Mouse (Mus musculus) cerebral cortex, adult 2 months (tissue): ENCODE measurements around the gene Thsd4.

Source experiments
- WGBS: fragments of 180-500 bp; shearing (Covaris S2); methylation state at CpG from one replicate; pipeline ENCODE4 v1.1.7; 2018; 5-methylcytosine and 5-hydroxymethylcytosine counted together

Gene Thsd4

DNA sequence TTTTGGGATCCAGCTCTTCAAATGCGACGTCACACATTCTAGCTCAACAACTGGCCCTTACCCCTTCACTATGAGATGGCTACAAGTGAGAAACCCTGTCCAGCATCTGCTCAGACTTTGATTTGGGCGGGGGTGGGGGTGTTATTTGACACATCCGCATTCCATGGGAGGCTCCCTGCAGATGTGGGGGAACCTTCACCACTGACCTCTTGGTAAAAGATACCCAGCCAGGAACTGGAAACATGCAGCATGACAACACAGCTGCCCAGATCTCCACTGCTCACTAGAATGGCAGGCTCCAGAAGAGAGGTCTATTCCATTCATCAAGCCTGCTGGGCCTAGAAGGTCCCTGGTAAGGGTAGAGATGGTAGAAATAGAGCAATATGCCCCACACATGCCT is 213.7 kb downstream of the Thsd4 start:
- WGBS = 83% methylated on average over 4 of the region's 4 CpGs

DNA sequence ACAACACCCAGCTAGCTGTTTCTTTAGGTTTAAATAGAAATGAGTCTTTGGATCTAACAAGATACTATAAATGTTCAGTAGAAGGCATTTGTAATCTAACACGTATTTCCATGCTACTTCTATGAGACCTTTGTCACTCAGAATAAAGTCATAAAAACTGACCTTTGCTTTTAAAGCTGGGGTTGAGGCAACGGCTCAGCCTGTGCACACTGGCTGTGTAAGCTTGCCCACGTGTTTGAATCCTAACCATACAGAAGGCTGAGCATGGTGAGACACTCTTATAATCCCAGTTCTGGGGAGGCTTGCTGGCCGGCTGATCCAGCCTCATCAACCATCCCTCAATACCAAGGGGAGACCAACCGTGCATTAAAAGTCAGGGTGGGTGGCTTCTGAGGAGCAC is 214.4 kb downstream of the Thsd4 start:
- WGBS = 94% methylated on average over 5 of the region's 5 CpGs

- 78% methylated on average over 4 of the region's 4 CpGs for WGBS
Measured at GRCm38 (mm10) chr9:60306241-60306640, 215.6 kb downstream of the Thsd4 start.

DNA sequence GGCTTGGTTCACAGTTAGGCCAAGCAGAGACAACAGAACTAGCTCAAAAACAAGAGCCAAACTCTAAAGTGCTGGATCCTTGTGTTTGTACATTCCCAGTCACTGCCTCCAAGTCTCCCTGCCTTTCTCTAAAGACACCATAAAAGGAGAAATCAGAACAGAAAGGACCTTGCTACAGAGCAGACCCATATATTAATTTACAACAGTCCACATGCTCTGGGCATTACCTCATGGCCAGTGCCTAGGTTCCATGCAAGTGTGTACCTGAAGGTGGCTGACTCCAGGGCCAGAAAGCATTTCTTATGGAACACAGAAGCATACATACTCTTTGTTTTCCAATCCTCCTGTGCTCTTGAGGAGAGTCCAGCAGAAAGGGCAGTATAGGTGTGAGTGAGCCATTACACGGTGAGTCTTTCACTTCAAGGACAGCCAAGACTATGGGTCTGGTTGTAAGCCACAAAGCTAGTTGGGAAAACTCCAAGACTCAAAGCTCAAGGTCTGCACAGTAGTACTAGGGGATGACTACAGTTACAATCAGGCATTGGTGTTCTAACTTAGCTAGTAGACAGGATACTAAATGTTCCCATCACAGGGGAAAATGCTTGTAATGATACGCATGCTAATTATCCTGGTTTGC is 216.5 kb downstream of the Thsd4 start:
- 98% methylated on average over 2 of the region's 2 CpGs for WGBS

- WGBS = 65% methylated on average over 2 of the region's 2 CpGs
Measured at GRCm38 (mm10) chr9:60296276-60296675, 225.6 kb downstream of the Thsd4 start.

DNA sequence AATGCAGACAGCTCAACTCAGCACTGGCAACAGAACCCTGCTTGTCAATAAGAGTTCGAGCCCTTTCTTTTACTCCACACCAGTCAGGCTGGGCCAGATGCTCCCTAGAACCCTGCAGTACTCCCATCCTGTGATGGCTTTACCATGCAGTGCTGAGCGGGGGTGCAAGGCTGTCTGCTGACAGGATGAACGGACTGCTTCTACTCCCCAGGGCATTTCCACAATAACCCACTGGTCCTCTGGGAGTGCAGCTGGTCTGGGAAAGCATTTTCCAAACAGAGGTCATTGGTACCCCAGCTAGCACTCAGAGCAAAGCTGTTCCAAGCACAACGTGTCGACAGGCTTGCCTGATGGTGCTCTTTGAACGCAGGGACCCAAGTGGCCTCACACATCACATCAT is 226.6 kb downstream of the Thsd4 start:
- WGBS = 70% methylated on average over 6 of the region's 6 CpGs

- WGBS = 74% methylated on average over 6 of the region's 6 CpGs
Measured at GRCm38 (mm10) chr9:60293129-60293528, 228.7 kb downstream of the Thsd4 start.

DNA sequence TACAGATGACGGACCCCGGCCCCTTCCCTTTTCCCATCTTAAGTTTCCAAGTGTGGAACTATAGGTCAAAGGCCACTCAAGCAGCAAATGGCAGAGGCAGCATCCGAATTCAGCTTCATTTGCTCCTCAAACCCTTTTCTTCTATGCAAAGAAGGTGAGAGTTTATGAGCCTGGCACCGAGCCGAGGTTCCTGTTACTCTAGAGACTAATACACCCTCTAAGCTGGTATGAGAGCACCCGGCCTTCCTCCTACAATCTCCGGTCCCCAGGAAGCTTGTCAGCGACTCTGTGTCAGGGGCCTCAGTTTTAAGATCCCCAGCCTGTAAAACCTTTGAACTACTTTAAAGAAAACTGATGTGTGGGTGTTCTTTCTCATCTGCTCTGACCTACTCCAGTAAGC is 231.1 kb downstream of the Thsd4 start:
- 84% methylated on average over 8 of the region's 8 CpGs for WGBS

DNA sequence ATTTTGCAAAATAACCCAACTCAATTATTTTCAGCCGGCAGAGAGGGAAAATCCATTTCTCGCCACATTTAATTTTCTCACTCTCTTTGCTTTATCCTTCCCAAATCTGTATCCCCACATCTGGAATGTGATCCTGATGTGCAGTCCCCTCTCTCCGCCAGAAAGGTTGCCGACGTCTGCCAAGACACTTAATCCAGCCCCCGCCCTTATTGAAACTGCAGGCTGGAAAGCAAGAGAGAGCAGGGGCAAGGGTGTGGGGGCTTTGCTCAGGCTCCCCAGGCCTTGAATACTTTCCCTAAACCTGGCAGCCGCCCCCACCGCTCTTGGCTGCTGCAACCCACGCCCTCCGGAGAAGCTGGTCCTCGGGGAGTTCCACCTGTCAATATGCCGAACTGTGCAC is 233.1 kb downstream of the Thsd4 start:
- 72% methylated on average over 12 of the region's 12 CpGs for WGBS

GRCm38 (mm10) chr9:60286390-60286789 is 235.5 kb downstream of the Thsd4 start:
- WGBS = 95% methylated on average over 3 of the region's 3 CpGs

DNA sequence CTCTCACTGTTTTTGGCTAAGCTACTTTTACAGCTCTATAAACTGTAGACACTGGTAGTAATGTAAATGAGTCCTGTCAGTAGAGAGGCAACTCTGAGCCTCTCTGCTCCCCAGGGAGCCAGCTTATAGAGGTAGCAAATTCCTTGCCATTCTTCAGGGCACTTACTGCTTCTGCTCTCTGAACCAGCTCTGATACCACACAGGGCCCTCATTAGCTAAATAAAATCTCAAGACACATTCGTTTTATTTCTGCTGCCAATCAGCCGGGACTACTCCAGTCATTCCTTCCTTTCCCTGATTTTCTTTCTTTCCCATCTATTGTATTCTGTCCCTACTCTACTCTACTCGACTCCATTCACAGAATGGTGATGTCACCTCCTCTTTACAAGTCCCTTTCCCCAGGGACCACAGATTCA is 236.8 kb downstream of the Thsd4 start:
- 58% methylated on average over 3 of the region's 3 CpGs for WGBS

- WGBS = 72% methylated on average over 1 of the region's 1 CpGs
Measured at GRCm38 (mm10) chr9:60284318-60284717, 237.5 kb downstream of the Thsd4 start.

DNA sequence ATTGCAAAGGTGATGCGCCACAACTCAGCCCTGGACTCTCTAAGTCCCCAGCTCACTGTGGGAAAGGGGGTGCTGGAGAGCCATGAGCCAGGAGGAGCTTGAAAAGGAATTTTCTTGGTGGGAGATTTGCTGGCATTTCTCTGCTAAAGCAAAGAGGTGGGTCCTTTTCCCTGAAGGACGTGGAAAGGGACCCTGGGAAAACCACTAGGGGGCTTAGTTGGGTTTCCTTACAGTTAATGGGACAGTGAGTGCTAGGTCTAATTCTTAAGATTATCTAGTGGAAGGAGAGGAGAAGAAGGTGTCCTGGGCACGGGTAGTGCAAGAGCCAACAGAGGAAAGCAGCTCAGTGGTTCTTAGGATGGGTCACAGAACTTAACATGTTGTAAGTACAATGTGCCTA is 238.3 kb downstream of the Thsd4 start:
- 76% methylated on average over 3 of the region's 3 CpGs for WGBS

- WGBS = 66% methylated on average over 11 of the region's 11 CpGs
Measured at GRCm38 (mm10) chr9:60281281-60281680, 240.6 kb downstream of the Thsd4 start.

DNA sequence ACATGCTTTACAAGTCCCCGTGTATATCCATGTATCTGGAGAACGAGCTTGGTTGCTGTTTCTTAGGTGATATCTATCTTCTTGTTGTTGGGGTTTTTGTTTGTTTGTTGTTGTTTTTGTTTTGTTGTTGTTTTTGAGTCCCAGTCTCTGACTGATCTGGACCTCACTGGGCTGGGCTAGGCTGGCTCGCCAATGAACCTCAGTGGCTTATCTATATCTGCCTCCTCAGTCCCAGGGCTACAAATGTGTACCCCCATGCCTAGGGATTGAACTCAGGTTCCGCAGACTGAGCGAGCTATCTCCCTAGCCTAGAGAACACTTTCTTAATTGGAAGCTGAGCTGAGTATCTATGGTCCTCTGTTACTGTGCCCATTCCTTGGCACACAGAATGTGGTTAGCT is 241.1 kb downstream of the Thsd4 start:
- WGBS = 91% methylated on average over 5 of the region's 5 CpGs

DNA sequence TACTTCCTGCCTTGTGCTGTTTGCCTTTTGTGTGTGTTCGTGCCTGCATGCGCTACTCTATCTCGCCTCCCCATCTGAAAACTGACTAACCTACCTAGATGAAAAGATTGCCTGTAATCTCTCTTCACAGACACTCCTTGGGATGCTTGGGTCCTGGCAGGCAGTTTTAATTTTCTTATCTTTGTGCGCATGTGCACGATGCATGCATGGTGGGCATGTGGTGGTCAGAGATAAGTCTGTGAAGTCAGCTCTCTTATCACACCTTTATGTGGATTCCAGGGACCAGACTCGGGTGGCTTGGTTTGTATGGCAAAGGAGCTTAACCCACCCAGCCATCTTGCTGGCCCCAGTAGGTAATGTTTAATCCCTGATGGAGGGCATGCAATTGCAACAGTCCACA is 242.3 kb downstream of the Thsd4 start:
- WGBS = 82% methylated on average over 6 of the region's 6 CpGs

- WGBS = 51% methylated on average over 5 of the region's 5 CpGs
Measured at GRCm38 (mm10) chr9:60276351-60276750, 245.5 kb downstream of the Thsd4 start.

GRCm38 (mm10) chr9:60275410-60276159 is 246.3 kb downstream of the Thsd4 start:
- WGBS = 36% methylated on average over 12 of the region's 12 CpGs

GRCm38 (mm10) chr9:60274503-60274902 is 247.3 kb downstream of the Thsd4 start:
- WGBS = 72% methylated on average over 4 of the region's 4 CpGs

- WGBS = 95% methylated on average over 8 of the region's 8 CpGs
Measured at GRCm38 (mm10) chr9:60272345-60272744, 249.5 kb downstream of the Thsd4 start.

- WGBS = 86% methylated on average over 2 of the region's 2 CpGs
Measured at GRCm38 (mm10) chr9:60271940-60272339, 249.9 kb downstream of the Thsd4 start.

GRCm38 (mm10) chr9:60269807-60270206 is 252.0 kb downstream of the Thsd4 start:
- 92% methylated on average over 5 of the region's 5 CpGs for WGBS

- 65% methylated on average over 5 of the region's 5 CpGs for WGBS
Measured at GRCm38 (mm10) chr9:60267273-60267626, 254.6 kb downstream of the Thsd4 start.
